Mouse (Mus musculus) adrenal gland, postnatal 10 days (tissue): ENCODE data around the gene Ifnl3. TPM values are rescaled to one million over a fixed set of nuclear protein-coding genes. Genes with fewer than 3 reads are reported as not detected.

ENCODE experiments used
- DNase-seq: peaks from one replicate; pipeline ENCODE4 v3.0.0; 2021; ENCODE audit warnings: mixed read lengths
- total RNA-seq, 2 experiments: library from RNA; stranded (reverse); gene quantifications; 2 replicates each; pipeline ENCODE4 v1.2.3; 2021

Gene Ifnl3
- total RNA-seq, 2 experiments from 2014 or later: not detected

GRCm38 (mm10) chr7:28546649-28547048 lies 24.0 kb downstream of the Ifnl3 start:
- no peak for DNase-seq

- no peak for DNase-seq
Observed at GRCm38 (mm10) chr7:28547154-28547553, 24.5 kb downstream of the Ifnl3 start, which contains the start of gene Nccrp1. TSS of gene Nccrp1 (minus strand) at chr7:28547254.

- no peak for DNase-seq
Observed at GRCm38 (mm10) chr7:28547628-28548027, 25.0 kb downstream of the Ifnl3 start.

GRCm38 (mm10) chr7:28553076-28553475 lies 30.4 kb downstream of the Ifnl3 start:
- no peak for DNase-seq

- no peak for DNase-seq
Observed at GRCm38 (mm10) chr7:28555939-28556535, 33.4 kb downstream of the Ifnl3 start.

- DNase-seq: no peak
Observed at GRCm38 (mm10) chr7:28557069-28557468, 34.4 kb downstream of the Ifnl3 start.

- no peak for DNase-seq
Observed at GRCm38 (mm10) chr7:28557708-28558107, 35.1 kb downstream of the Ifnl3 start.

- DNase-seq: peak; percentile 72
Observed at GRCm38 (mm10) chr7:28558486-28558885, 35.9 kb downstream of the Ifnl3 start.

- DNase-seq: no peak
Observed at GRCm38 (mm10) chr7:28560856-28561255, 38.2 kb downstream of the Ifnl3 start.

- no peak for DNase-seq
Observed at GRCm38 (mm10) chr7:28561967-28562366, 39.3 kb downstream of the Ifnl3 start.

- DNase-seq: no peak
Observed at GRCm38 (mm10) chr7:28562371-28562770, 39.7 kb downstream of the Ifnl3 start.

GRCm38 (mm10) chr7:28562951-28563350 lies 40.3 kb downstream of the Ifnl3 start:
- no peak for DNase-seq

- no peak for DNase-seq
Observed at GRCm38 (mm10) chr7:28565407-28565806, 42.8 kb downstream of the Ifnl3 start.

- no peak for DNase-seq
Observed at GRCm38 (mm10) chr7:28567539-28567938, 44.9 kb downstream of the Ifnl3 start.

GRCm38 (mm10) chr7:28568253-28568652 lies 45.6 kb downstream of the Ifnl3 start:
- peak; percentile 76 for DNase-seq

- DNase-seq: peak; percentile 72
Observed at GRCm38 (mm10) chr7:28570291-28570981, 47.8 kb downstream of the Ifnl3 start.

GRCm38 (mm10) chr7:28570982-28571682 lies 48.5 kb downstream of the Ifnl3 start:
- peak; percentile 69 for DNase-seq

GRCm38 (mm10) chr7:28572689-28573088 lies 50.1 kb downstream of the Ifnl3 start:
- DNase-seq: no peak

GRCm38 (mm10) chr7:28573236-28573635 lies 50.6 kb downstream of the Ifnl3 start:
- DNase-seq: no peak
